In genomic region chr9:21000811-21001210, GRCm38 (mm10) we compare ENCODE assay signal across 14 mouse cellular contexts. TPM values are rescaled to one million over a fixed set of nuclear protein-coding genes. Genes with fewer than 3 reads are reported as not detected.
A peak's percentile ranks its signal among the peaks of the same experiment; 100 is the strongest.
DNase-seq lines count a peak whose midpoint lies in the region; ATAC-seq lines count a peak whose summit lies in the region.
"Had no signal": no experiment of that assay in that cellular context is flagged by ENCODE, and none has a peak within 500 bp of the region (broad histone marks: within the 10 kb centered on the region; RNA-seq: fewer than 3 reads in every experiment).

No protein-coding gene starts in this region.

- DNase-seq in embryo, embryonic 10 days (ENCODE audit: low spot score): peak; percentile 52
- no peak for DNase-seq in embryo, embryonic 9.5 days (ENCODE audit: extremely low spot score)
- peak; percentile 10 for DNase-seq in liver
- DNase-seq in liver, embryonic 11.5 days (ENCODE audit: low spot score): no peak
- peak; percentile 56 for DNase-seq in embryo, embryonic 10.5 days (ENCODE audit: low spot score)
- DNase-seq in lung, postnatal 36 days: peak; percentile 44
- DNase-seq in limb, embryonic 10.5 days (ENCODE audit: low spot score): no peak
- no peak for DNase-seq in thymus, postnatal 14 days
- DNase-seq: cerebellum, adult 8-10 months; spleen, adult 18-20 months had no signal

- H3K9me3 ChIP-seq in liver, embryonic 11.5 days (ENCODE audit: control insufficient read depth, low read length): no peaks in the 10 kb centered on the region
- no peaks in the 10 kb centered on the region for H3K9me3 ChIP-seq in limb, embryonic 10.5 days (replicated peaks)
- H3K9me3 ChIP-seq: forebrain, embryonic 13.5 days; G1E; lung, embryonic 15.5 days had no signal

- no peak overlapping the region for H3K4me2 ChIP-seq in liver, embryonic 11.5 days
- H3K4me2 ChIP-seq: forebrain, embryonic 13.5 days; lung, embryonic 15.5 days had no signal

- H3K4me3 ChIP-seq in liver, embryonic 11.5 days (ENCODE audit: low read depth, low read length): no peak overlapping the region
- H3K4me3 ChIP-seq in limb, embryonic 10.5 days: no peak overlapping the region
- H3K4me3 ChIP-seq: forebrain, embryonic 13.5 days; lung, embryonic 15.5 days had no signal

- 0 out of 2 replicates have a peak, but pooled peaks cover 2% of the 10 kb centered on the region for H3K4me1 ChIP-seq in liver, embryonic 11.5 days (replicated peaks; ENCODE audit: control insufficient read depth, insufficient read depth, low read length)
- H3K4me1 ChIP-seq in limb, embryonic 10.5 days: peaks cover 8% of the 10 kb centered on the region

- H3K27ac ChIP-seq in liver, embryonic 11.5 days (ENCODE audit: low read depth, low read length): no peak overlapping the region
- H3K27ac ChIP-seq in limb, embryonic 10.5 days: no peak overlapping the region
- H3K27ac ChIP-seq: forebrain, embryonic 13.5 days; lung, embryonic 15.5 days had no signal

- H3K27me3 ChIP-seq in liver, embryonic 11.5 days (replicated peaks; ENCODE audit: control insufficient read depth, insufficient read depth, low read length): no peaks in the 10 kb centered on the region
- no peaks in the 10 kb centered on the region for H3K27me3 ChIP-seq in limb, embryonic 10.5 days (ENCODE audit: low read depth, poor library complexity, severe bottlenecking)
- H3K27me3 ChIP-seq: forebrain, embryonic 13.5 days; lung, embryonic 15.5 days had no signal

- no peak for ATAC-seq in liver, embryonic 11.5 days (replicated peaks; ENCODE audit: low FRiP score)
- ATAC-seq: forebrain, embryonic 13.5 days had no signal

- H3K9ac ChIP-seq in liver, embryonic 11.5 days (ENCODE audit: low read depth, low read length): no peak overlapping the region
- H3K9ac ChIP-seq: forebrain, embryonic 13.5 days; lung, embryonic 15.5 days had no signal

- H3K36me3 ChIP-seq in liver, embryonic 11.5 days (ENCODE audit: control insufficient read depth, insufficient read depth, low read length): 0 out of 2 replicates have a peak, but pooled peaks cover 2% of the 10 kb centered on the region
- H3K36me3 ChIP-seq in limb, embryonic 10.5 days: peaks cover 16% of the 10 kb centered on the region

RNA-seq across cellular contexts. Expression of gene Mrpl4, which starts 1.7 kb away (rescaled TPM):
- 138 and 145 TPM in 2 replicates for polyA plus RNA-seq in liver, embryonic 11.5 days (2014; fragmentation: Nextera tagmentation; extraction: Ambion mirVana)
- 177 and 190 TPM in 2 replicates for polyA plus RNA-seq in limb, embryonic 10.5 days (2016; fragmentation: Nextera tagmentation; extraction: Ambion mirVana)

RNA-seq across cellular contexts. Expression of gene Icam1, which starts 15.0 kb away (rescaled TPM):
- polyA plus RNA-seq in liver, embryonic 11.5 days (2014; fragmentation: Nextera tagmentation; extraction: Ambion mirVana): 12.2 and 13.0 TPM in 2 replicates
- polyA plus RNA-seq in limb, embryonic 10.5 days (2016; fragmentation: Nextera tagmentation; extraction: Ambion mirVana): 6.2 and 7.6 TPM in 2 replicates

RNA-seq across cellular contexts. Expression of gene S1pr2, which starts 24.2 kb away (rescaled TPM):
- 15.2 and 16.8 TPM in 2 replicates for polyA plus RNA-seq in liver, embryonic 11.5 days (2014; fragmentation: Nextera tagmentation; extraction: Ambion mirVana)
- polyA plus RNA-seq in limb, embryonic 10.5 days (2016; fragmentation: Nextera tagmentation; extraction: Ambion mirVana): 47.6 and 53.7 TPM in 2 replicates

RNA-seq across cellular contexts. Expression of gene Icam4, which starts 28.4 kb away (rescaled TPM):
- polyA plus RNA-seq in liver, embryonic 11.5 days (2014; fragmentation: Nextera tagmentation; extraction: Ambion mirVana): 146 and 147 TPM in 2 replicates
- 5.1 and 5.4 TPM in 2 replicates for polyA plus RNA-seq in limb, embryonic 10.5 days (2016; fragmentation: Nextera tagmentation; extraction: Ambion mirVana)

RNA-seq across cellular contexts. Expression of gene Icam5, which starts 31.1 kb away (rescaled TPM):
- 0.37 and 0.44 TPM in 2 replicates for polyA plus RNA-seq in liver, embryonic 11.5 days (2014; fragmentation: Nextera tagmentation; extraction: Ambion mirVana)
- polyA plus RNA-seq in limb, embryonic 10.5 days (2016; fragmentation: Nextera tagmentation; extraction: Ambion mirVana): 0.05 TPM in 1 of 2 replicates, not detected in the other
- polyA plus RNA-seq: neural tube, embryonic 11.5 days had no signal

Comparison
In these comparisons a context has a peak if more than half of its experiments do, and no peak if none do; other contexts are left out.
1. DNase-seq: peak in embryo, embryonic 10 days (single experiment), liver (single experiment), embryo, embryonic 10.5 days (single experiment) and lung, postnatal 36 days (single experiment); none in embryo, embryonic 9.5 days (single experiment), liver, embryonic 11.5 days (single experiment), limb, embryonic 10.5 days (single experiment) and thymus, postnatal 14 days (single experiment).